Mouse (Mus musculus) right cerebral cortex, postnatal 14 days (tissue): Measurements from ENCODE around the gene Acly.
A peak's percentile ranks its signal among the peaks of the same experiment; 100 is the strongest.

ENCODE experiments used
- DNase-seq: peaks from one replicate; pipeline ENCODE4 v3.0.0; 2022

The Acly gene

DNA sequence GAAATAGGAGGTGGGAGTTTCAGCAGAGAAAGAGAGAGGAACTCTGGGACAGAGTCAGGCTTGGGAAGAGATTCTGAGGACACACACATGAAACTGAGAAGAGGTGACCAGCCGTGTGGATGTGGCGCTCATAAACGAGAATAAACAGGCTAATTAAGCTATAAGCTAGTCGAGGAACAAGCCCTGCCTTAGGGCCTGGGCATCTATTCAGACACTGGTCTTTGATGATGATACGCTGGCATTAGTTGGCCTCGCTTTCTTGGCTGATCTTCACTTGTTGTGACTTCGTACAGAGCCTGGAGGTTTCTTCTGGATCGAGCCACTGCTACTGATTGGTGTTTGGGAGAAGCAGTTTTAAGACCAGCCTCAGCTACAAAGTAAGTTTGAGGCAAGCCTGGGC lies 21.8 kb downstream of the Acly start:
- no peak for DNase-seq

DNA sequence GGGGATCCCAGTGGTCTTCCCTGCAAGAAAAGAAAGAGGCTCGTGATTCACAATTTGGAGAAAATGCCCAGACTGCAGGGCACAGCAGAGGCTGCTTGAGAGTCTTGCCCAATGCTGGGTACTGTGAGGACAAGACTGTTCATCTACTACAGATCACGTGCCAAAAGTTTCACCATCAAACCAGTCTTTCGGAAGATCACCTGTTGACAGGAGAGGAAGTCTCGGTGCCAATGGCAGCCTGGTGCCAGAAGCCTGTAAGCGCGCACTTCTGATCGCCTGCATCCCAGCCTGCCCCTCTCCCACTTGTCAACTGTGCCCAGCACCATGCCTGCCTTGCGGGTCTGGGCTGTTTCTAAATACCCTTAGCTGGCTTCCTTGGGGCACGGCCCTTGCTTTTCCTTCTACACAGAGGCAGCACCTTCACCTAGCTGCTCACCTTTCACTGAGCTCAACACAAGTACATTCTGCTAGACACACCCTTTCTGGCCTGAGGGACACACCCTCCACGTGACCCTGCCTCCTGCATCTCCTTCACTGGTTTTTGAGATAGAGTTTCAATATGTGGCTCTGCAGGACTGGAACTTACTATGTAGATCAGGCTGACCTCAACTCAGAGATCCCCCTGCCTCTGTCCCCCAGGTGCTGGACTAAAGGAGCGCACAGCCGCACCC lies 22.7 kb downstream of the Acly start:
- DNase-seq: no peak

DNA sequence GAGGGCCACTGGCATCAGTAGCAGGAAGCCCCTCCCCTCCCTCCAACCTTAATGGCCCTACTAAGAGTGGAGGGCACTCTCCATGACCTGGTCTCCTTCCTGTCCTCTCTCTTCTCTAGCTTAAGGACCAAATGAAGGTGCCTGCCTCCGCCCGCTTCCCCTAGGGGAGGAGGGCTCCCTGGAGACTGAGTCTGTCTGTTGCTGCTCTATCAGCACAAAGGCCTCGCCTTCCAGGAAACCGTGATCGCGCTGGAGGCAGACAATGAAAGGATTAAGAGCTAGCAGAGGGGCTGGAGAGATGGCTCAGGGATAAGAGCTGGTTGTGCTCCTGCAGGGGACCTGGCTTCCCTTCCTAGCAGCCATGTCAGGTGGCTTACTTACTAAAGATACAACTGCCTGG lies 26.5 kb downstream of the Acly start:
- DNase-seq: no peak

DNA sequence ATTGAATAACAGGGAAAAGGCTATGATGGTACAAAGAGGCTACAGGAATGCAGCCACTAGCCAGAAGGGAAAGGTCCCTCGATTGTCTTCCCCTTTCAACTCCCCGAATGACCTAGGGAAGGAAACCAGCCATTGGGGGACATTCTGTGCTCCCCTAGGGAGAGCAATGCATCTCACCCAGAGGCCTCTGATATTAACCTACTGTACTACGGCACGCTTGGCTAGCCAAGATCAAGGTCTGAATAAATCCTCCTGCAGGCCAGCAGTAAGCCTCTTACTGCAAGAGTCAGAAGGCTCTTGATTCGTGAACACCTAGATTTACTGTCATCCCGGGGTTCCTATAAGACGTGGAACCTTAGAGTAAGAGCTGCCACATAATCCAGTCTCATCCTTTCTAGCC lies 27.1 kb downstream of the Acly start:
- no peak for DNase-seq

GRCm38 (mm10) chr11:100500241-100500640 lies 27.6 kb downstream of the Acly start:
- no peak for DNase-seq

GRCm38 (mm10) chr11:100493771-100494170 lies 34.0 kb downstream of the Acly start:
- no peak for DNase-seq

- no peak for DNase-seq
Measured at GRCm38 (mm10) chr11:100490951-100491350, 36.8 kb downstream of the Acly start.

DNA sequence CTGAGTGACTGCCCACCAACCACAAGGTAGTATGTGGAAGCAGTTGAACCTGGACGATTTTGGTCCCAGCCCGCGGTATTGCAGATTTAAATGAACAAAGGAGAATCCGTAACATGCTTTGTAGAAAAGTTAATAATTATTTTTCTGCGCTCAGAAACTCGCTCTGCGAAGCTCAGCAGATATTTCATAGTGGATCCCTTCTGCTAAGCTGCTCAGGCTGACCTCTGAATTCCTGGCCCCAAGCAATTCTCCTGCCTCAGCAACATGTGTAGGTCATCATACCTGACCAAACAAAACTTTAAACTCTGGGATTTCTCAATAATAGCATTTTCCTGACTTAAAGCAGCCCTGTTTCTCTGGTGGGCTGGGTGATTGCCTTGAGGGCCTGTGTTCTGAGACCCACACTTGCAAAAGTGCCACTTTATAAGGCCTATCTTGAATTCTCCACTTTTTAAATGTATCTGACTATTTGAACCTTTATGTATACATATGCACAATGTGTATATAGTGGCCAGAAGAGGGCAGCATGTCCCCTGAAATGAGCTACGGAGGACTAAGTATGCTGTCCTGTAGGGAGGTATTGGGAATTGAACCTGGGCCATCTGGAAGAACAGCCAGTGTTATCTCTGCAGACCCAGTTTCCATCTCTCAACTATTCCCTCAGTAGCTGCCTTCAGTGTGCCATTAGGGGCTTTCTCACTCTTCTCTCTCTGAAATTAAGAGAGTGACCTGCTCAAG lies 41.8 kb downstream of the Acly start:
- no peak for DNase-seq

DNA sequence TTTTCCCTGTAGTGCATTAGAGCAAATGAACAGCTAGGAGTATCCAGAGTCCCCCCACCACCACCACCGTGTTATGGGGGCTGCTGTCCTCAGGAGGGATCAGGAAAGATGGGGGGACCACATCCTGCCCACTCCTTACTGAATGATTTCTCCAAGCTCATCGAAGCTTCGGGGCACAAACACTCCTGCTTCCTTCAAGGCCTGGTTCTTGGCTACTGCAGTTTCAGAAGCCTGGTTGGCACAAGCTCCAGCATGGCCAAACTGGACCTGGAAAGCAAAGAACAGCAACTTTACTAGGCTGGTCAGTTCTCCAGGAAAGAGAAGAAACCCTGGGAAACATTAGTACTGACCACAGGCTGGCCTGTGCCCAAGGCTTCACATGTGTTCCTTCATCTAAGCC lies 43.3 kb downstream of the Acly start:
- DNase-seq: no peak

GRCm38 (mm10) chr11:100479152-100479551 lies 48.6 kb downstream of the Acly start:
- DNase-seq: no peak

GRCm38 (mm10) chr11:100476281-100476680 lies 51.5 kb downstream of the Acly start:
- DNase-seq: no peak

GRCm38 (mm10) chr11:100472935-100473295 lies 54.9 kb downstream of the Acly start:
- no peak for DNase-seq

- peak; percentile 85 for DNase-seq
Measured at GRCm38 (mm10) chr11:100472197-100472934, 55.4 kb downstream of the Acly start, which contains the start of gene Klhl11. Gene Klhl11 (minus strand): TSS chr11:100472741.

GRCm38 (mm10) chr11:100471352-100472196 lies 56.2 kb downstream of the Acly start:
- no peak for DNase-seq

- no peak for DNase-seq
Measured at GRCm38 (mm10) chr11:100465833-100466232, 62.0 kb downstream of the Acly start.

- DNase-seq: no peak
Measured at GRCm38 (mm10) chr11:100465229-100465792, 62.5 kb downstream of the Acly start.

DNA sequence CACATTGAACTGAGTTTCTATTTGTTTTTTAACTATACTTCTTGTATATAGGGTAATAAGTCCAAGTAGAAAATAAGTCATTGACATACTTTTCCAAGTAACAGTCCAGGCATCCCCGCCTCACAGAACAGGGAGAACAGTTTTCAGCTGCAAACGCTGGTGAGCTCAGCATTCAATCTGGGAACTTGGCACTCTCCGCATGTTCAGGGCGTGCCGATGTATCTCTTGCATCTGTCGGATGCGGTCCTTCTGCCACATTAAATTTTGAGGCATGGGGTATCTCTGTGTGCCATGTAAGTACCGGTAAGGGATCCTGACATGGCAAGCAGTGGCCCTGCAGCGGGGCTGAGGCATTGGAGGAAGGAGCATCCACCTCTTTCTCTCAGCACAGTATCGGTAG lies 65.1 kb downstream of the Acly start:
- DNase-seq: peak; percentile 21

DNA sequence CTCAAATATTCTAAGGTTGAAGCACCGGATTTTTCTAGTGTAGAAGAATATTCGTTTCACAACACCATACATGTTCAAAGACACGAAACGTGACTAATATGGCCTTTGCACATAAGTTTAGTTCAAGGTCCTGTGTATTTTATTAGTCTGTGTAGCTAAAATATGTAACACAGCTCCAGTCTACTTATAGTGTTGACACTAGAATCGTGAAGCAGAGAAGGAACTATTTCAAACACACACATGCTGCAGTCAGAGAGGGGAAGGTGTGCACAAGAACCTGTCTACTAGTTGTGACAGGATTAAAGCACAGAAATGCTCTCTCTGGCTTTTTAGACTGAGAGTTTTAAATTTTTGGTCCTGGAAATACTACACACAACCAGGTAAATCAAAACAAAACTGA lies 70.1 kb downstream of the Acly start:
- DNase-seq: no peak

DNA sequence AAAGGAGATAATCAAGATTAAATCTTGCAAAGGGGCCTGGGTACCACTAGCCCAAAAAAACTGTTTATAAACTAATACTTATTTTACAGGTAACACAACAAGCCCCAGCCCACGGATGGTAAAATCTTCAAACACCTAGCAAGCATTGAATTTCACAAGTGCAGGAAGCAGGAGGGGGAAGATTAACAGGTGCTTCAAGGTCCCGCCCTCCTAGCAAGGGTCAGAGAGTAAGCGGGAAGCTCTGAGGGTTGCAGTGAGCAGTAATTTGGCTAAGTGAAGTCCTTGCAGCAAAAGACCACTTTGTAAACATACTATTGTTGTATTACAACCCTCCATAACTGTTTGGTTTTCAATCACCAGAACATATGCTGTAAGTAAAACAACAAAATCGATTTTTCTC lies 70.6 kb downstream of the Acly start:
- DNase-seq: no peak

GRCm38 (mm10) chr11:100442625-100443024 lies 85.2 kb downstream of the Acly start:
- DNase-seq: no peak

DNA sequence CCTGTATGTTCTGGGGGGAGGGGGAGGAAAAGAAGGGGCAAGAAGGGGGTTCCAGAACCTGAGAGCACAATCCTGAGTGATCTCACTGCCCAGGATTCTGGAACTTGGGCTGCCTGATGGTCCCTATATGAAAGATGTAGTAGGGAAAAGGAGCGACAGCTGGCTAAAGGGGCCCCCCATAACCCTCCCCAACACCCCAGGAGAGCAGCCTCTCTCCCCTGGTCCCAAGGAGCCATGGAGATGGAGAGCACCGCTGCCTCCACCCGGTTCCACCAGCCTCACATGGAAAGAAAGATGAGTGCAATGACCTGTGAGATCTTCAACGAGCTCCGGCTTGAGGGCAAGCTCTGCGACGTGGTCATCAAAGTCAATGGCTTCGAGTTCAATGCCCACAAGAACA lies 86.0 kb downstream of the Acly start, which contains the start of the genes Nt5c3b and Klhl10:
Gene Nt5c3b, minus strand, starts transcription at position 12 of the 400 bp plus-strand sequence.
Gene Klhl10, plus strand, starts transcription at position 121 of the 400 bp plus-strand sequence.
- no peak for DNase-seq
